Mouse (Mus musculus) brain, embryonic 18.5 days (tissue): ENCODE measurements around the gene Vps29.
A peak's percentile ranks its signal among the peaks of the same experiment; 100 is the strongest.
"Not testable (repeated sequence)": the region's sequence is repeated elsewhere in the genome, so short reads cannot be mapped to it uniquely, and the experiment has no call there.

Source experiments
- DNase-seq: peaks from one replicate; pipeline ENCODE4 v3.0.0-alpha.2; 2012; ENCODE audit warnings: low read depth, low spot score

Vps29 gene

GRCm38 (mm10) chr5:122353807-122354491, at the start of gene Vps29, which contains the start of gene Rad9b:
Vps29 (plus strand) TSS chr5:122354369.
Rad9b (minus strand) TSS chr5:122354233.
- DNase-seq, result peak; percentile 99

DNA sequence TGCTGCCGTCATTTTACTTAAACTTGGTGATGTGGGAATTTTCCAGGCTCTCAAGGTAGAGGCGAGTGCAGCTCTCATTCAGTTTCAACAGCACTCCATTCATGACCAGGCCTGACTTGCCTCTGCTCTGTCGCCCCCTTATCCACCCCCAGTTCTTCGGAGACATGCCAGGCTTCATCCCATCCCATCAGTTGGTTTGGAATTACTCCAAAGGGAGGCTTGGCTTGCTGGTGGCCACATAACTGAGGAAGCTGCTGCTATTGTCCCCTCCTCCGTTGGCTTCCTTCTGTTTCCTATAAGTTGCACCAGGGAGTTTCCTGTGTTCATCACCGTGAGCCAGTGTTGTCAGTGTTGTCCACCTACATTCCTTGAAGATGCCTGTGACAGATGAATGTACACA, 49.6 kb upstream of the Vps29 start:
- DNase-seq, result no peak

- no peak for DNase-seq
Measured at GRCm38 (mm10) chr5:122305472-122305871, 48.7 kb upstream of the Vps29 start.

DNA sequence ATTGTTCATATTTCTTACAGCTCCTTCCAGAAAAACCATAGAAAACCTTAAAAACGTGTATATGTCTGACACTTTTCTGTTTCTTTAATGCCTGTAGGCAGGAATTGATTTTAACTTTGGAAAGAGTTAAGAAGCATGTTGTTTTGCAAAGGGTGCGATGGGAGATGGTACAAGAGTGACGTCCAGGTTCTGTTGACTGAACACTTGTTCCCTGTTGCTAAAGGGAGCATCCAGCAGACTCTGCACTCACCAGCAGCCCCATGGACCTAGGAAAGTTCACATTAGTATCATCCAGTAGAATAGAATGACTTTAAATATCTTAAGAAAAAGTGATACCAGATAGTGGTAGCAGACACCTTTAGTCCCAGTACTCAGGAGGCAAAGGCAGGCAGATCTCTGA, 47.6 kb upstream of the Vps29 start:
- no peak for DNase-seq

DNA sequence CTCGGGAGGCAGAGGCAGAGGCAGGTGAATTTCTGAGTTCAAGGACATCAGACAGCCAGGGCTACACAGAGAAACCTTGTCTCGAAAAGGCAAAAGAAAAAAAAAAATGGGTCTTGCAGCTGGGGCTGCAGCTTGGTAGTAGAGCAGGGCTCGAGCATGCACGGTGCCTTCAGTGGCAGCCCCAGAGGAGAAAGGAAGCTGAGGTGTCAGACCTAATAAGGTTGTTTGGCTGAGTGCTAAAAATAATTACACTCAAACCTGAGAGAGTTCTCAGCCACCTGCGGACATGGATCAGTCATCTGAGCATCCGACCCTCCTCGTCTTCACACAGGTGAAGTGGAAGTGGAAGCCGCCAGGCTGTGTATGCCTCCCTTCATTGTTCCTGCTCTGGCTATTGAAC, 43.5 kb upstream of the Vps29 start:
- DNase-seq, result no peak

DNA sequence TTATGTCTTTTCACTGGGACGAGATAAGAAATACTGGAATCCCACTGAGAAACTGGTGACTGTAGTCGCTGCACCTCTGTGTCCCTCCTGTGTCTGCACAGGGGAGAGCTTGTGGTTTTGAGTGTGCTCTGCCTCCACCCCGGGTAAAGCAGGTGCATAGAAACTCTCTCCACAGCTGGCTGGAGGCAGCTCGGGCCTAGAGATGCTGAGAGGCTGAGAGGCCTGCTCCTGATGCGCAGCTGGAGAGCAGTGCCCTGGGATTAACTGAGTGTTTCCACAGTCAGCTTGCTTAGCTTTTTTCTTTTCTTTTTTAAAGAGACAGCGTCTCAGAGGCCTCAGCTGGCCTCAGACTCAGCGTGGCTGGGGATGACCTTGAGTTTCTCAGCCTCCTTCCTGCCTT, 42.5 kb upstream of the Vps29 start:
- no peak for DNase-seq

- no peak for DNase-seq
Measured at GRCm38 (mm10) chr5:122312346-122312745, 41.8 kb upstream of the Vps29 start.

DNA sequence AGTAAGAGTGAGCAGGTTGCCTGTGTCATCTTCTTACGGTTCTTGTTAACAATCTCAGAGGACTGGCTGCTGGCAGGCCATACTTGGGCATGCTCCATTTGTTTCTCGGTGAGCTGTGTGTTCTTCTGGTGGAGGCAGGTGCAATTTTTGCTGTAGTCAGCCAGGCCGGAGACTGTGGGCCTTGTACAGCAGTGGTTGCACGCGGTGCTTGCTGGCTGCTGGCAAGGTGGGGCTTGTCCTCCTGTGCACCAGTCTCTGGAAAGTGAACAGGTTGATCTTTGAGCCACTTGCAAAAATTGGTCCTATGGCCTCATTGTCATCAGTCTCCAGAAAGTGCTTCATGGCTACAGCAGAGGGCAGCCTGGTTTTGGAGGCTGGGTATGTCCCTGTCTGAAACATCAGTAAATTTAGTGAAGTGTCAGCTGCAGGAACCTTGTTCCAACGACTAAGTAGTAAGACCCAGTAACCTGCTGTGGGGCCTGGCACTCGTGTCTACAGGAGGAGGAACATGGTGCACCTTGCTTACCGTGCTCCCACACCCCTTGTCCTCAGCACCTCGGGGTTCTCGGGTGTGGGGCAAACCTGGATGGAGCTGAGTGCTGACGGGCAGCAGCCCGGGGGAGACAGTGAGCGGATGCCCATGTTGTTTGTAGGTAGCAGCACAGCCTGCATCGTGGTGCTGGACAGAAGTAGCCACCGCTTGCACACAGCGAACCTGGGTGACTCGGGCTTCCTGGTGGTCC, 41.1 kb upstream of the Vps29 start:
- DNase-seq, result no peak

- DNase-seq, result peak; percentile 10
Measured at GRCm38 (mm10) chr5:122314966-122315667, 39.1 kb upstream of the Vps29 start.

DNA sequence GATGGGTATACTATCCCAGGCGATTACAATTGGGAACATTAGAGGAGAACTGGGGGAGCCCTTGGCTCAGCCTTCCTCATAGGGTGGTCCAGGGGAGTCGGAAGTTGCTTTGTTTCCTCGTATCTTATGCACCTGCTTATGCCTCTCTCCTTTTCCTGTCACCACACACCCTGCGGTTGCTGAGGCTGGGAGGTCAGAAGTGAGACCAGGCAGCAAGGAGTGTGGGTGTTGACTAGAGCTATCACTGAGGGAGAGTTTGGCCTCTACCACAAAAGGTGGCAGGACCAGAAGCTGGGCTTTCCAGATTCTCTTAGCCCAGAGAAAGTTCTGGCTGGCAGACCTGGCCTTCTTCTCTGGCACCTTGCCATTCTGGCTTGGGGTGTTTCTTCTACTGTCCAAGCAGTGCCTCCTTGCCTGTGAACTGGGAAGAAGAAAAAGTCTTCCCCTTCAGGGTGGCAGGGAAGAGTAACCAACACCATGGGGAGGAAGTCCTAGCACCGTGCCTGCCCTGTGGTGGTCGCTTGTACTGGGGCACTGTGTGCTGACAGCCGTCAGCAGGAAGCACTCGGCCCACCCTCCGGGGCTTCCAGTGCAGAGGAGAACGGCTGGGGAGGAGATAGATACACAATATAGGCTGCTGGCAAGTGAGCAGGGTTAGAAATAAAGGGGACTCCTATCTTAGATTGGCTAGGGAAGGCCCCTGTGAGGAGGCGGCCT, 36.7 kb upstream of the Vps29 start:
- DNase-seq, result no peak

DNA sequence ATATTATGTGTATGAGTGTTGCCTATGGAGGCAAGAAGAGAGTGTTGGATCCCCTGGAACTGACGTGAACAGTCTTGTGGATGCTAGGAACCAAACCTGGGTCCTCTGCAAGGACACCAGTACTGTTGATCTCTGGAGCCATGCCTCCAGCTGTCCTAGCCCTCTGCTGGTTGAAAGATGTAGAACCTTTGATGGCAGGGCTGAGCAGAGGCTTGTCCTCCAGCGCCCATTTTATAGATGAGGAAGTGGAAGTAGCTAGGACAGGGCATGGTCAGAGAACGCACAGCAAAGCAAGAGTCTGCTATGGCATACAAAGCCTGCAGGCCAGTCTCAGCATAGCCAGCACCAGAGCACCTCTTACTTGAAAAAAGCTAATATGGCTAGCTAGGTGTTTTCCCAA, 36.1 kb upstream of the Vps29 start:
- no peak for DNase-seq

GRCm38 (mm10) chr5:122318976-122319375, 35.2 kb upstream of the Vps29 start:
- DNase-seq, result not testable (repeated sequence)

- DNase-seq, result no peak
Measured at GRCm38 (mm10) chr5:122319474-122320204, 34.5 kb upstream of the Vps29 start.

GRCm38 (mm10) chr5:122320205-122320781, 33.9 kb upstream of the Vps29 start:
- DNase-seq, result no peak

GRCm38 (mm10) chr5:122323523-122323922, 30.6 kb upstream of the Vps29 start:
- no peak for DNase-seq

DNA sequence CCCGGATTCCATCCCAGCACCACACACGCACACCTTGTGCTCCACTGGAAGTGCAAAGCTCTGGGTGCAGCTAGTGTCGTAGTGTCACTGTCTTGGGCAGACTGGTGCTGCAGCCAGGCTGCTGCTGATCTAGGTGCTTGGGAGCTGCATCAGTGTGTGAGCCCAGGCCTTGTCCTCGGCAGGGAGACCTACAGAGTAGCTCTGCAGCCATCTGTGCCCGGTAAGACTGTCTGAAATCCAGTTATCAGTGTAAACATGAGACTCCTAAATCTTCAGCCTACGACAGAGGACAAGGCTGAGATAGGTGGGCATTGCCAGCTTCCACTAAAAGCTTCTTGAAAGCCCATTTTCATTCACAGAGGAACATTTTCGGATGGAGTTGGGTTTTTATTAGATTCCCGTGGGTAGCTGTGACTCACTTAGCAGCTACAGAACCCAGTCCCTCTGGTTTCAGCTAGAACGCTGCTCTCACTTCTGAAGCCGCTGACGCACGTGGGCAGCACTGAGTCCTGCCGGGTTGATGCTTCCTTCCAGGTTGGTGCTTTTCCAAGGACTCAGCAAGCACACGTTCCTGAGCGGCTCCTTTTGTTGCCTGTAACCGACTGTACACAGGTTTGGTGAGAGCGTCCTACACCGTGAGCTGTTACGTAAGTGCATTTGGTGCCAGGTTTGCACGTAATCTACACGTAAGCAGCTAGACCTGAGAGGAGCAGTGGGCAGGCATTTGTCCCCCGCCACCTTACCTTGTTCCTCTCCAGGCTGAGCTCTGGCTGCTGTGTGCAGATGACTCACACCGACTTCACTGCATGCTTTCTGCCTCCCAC, 29.3 kb upstream of the Vps29 start:
- DNase-seq, result no peak

DNA sequence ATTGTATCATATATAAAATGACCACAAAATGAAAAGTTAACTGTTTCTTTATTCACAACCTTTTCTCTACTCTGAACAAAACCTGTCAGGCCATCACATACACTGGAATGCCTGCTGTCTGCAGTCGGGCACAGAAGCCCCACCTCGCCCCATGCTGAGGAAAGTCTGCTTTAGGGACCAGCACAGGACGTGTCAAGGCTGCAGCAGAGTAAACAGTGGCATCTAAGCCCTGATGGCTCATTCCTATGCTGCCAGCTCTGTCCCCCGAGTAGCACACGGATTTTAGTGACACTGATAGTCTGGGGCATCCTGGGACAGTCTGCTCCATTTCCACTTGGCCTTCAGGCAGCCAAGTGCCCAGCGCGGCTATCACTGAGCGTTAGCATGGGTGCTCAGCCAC, 28.7 kb upstream of the Vps29 start:
- DNase-seq, result no peak

DNA sequence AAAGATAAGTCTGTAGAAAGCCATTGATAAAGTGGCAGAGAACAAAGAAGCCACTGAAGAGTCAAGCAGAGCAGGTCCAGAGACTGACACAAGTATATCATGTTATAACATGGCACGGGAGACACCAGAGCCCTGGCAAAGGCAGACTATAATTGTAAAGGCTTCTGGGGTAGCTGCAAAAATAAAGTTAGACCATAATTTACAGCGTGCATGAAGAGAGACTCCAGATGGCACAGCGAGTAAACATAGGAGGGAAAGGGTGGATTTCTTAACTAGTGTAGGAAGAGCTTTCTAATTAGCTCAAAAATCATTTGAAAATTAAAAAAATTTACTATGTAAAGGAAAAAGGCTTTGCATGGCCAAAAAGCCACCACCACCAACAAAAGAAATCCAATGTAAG, 26.9 kb upstream of the Vps29 start:
- DNase-seq, result peak; percentile 16

DNA sequence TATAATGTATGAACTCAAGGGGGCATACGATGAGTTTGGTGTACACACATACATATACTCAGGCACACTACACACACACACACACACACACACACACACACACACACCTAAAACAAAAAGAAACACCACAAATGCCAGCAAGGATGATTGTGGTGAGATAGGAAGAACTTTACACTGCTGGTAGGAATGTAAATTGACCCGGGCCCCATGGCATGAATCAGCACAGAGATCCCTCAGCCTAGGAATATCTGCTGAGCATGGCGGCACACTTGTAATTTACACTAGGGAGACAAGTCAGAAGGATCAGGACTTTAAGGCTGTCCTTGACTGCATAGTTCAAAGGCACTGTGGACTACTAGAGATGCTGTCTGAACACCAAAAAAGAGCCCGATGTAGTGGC, 23.9 kb upstream of the Vps29 start:
- no peak for DNase-seq

DNA sequence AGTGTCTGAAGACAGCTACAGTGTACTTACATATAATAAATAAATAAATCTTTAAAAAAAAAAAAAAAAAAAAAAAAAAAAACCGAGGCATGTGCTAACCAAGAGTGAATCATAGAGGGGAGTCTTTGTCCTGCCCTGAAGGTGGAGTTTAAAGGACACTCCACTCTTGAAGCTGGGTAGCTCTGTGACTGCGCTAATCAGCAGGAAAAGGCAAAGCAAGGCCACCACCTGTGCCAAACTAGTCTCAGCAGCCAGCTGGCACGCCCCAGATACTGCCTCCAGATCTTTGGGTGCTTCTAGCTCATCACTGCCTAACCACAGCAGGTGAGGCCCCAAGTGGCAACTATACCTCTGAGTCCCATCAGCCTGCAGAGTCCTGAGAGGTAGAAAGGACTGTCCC, 19.5 kb upstream of the Vps29 start:
- no peak for DNase-seq
